Mouse (Mus musculus): ENCODE measurements around the gene Adgrv1.

- TF ChIP-seq CTCF (IDR thresholded peaks at IDR 0.05; ENCODE audit: extremely low read depth, insufficient read length, insufficient replicate concordance, low read depth, low read length) (no peak), POLR2A (IDR thresholded peaks at IDR 0.05; ENCODE audit: low read depth, low read length) (no peak)
These were observed 274.2 kb downstream of the Adgrv1 start for GRCm38 (mm10) chr13:81358766-81359165.
